Mouse (Mus musculus): Measurements from ENCODE around the gene Asic2. TPM values are rescaled to one million over a fixed set of nuclear protein-coding genes. Genes with fewer than 3 reads are reported as not detected.
A peak's percentile ranks its signal among the peaks of the same experiment; 100 is the strongest.

The Asic2 gene
- total RNA-seq, 2 experiments from 2014 or later: 94.7 to 97.6 TPM

GRCm38 (mm10) chr11:81966626-81967289, 1.5 kb downstream of the Asic2 start:
- peak; percentile 39 to 66 for DNase-seq (ENCODE audit: low spot score in 2 of 2)
- intact Hi-C loops (cut with DNase I): loop anchor here (10.0 kb wide), 1 partner anchor 102 kb away; the partner anchor contains the start of gene 5530401A14Rik

DNA sequence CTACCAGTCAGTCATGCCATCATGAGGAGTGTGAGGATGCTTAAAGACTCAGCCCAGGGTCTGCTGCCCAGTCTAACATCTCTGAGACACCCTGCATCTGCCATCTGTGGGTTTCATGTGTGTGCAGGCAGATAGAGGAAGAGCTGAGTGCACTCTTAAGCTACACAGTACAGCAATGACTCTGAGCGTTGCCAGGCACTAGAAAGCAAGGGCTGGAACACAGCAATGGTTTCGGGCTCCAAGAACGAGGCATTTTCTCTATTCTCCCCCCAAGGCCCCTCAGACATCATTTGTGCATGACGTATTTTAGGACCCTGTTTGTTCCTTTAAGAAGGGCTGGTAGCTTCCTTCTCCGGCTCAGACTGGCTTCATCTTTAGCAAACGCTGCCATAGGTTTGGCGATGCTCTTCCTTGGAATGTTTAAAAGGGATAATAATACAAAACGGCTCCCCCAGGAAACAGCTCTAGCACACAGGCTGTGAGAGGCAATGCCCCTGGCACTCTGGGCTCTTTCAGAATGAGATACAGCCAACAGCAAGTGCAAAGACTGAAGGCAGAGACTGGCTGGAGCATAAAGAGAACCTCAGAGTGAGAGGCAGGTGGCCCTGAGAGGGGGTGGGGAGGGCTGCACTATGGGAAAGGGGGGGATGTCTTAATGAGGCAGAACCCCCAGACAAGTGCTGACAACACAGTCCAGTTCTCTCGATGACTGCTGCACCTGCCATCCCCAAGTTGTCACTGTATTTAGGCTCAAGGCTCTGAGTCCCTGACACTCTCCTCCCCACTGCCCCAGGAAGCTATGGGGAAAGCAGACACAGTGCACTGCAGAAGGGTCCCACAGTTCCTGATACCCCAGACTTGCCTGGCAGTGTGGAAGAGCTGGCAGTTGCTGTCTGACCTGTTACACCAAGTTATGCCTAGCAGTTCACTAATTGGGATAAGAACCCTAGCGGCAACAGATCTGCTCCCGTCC, 2.3 kb downstream of the Asic2 start:
- intact Hi-C loops (cut with DNase I): loop anchor here (10.0 kb wide), 1 partner anchor 101 kb away; the partner anchor contains the start of gene 5530401A14Rik
- peak; percentile 34 to 65 for DNase-seq (ENCODE audit: low spot score in 2 of 2)

GRCm38 (mm10) chr11:81964561-81964960, 3.7 kb downstream of the Asic2 start:
- no peak for DNase-seq (ENCODE audit: low spot score in 2 of 2)
- intact Hi-C loops (cut with DNase I): loop anchor here (10.0 kb wide), 1 partner anchor 100 kb away; the partner anchor contains the start of gene 5530401A14Rik

DNA sequence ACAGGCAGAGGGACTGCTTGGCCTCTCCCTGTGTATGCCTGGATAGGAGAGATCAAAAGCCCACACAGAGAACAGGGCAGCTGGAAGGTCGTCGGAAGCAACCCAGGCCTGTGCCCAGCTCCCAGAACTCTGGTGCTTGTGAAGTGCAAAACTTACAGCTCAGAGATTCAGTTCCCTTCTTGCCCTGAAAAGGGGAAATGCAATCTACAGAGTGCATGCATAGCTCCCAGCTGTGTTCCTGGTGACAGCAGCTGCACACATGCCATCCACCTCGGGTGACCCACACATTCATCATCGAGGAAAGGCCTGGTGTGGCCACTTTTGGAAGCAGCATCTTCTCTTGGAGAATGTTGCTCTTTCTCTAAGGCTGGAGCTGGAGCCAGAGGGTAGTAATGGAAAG, 13.9 kb downstream of the Asic2 start:
- intact Hi-C loops (cut with DNase I): no loop called here
- no peak for DNase-seq (ENCODE audit: low spot score in 2 of 2)

DNA sequence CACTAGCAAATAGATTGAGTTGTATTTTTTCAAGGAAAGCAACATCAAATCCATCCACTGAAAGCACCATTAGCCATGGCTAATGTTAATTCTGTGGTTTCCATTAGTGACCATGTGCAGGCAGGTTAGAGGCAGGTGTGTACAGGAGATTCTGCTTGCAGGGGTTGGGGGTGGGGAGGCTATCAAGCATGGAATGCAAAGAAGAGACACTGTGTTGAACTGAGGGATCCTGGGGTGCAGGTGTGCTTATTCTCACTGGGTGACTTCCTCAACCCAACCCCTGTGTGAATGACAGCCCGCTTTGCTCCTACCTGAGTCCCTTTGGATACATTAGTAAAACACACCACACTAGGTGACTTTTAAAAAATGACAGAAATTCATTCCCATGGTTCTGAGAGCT, 20.2 kb downstream of the Asic2 start:
- DNase-seq (ENCODE audit: low spot score in 2 of 2): no peak
- intact Hi-C loops (cut with DNase I): no loop called here

DNA sequence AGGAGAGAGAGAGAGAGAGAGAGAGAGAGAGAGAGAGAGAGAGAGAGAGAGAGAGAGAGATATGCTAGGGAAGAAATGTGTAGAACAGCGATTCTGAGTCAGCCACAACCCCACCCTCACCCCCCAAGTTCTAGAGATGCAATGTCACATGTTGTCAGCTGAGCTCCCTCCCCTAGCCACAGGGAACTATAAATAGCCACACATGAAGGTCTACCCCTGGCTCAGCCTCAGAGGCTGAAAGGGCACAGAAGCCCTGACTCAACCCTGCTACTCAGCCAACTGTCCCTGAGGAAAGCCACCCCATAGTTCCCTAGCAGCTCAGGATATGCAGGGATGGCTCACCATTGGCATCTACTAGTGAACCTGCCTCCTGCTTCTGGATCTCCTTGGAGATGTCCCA, 26.1 kb downstream of the Asic2 start:
- intact Hi-C loops (cut with DNase I): no loop called here
- DNase-seq (ENCODE audit: low spot score in 2 of 2): no peak

- peak; percentile 32 to 39 for DNase-seq (ENCODE audit: low spot score in 2 of 2)
- intact Hi-C loops (cut with DNase I): no loop called here
Observed at GRCm38 (mm10) chr11:81940988-81941387, 27.3 kb downstream of the Asic2 start.

DNA sequence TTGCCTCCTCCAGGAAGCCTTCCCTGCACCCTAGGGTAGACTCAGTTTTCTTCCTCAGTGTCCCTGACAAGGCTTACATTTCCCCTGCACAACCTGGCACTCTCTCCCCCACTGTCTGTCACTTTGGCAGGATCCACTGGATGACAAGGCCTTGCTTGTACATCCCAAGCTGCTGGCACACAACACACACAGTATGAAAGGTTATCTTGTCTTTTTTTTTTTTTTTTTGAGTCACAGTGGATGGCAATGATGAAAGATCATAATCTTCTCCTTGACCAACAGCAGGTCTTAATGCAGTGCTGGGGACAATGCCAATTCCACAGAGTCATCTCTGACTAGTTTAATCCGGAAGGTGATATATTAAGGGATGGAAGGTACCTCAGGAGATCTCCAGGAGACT, 30.7 kb downstream of the Asic2 start:
- intact Hi-C loops (cut with DNase I): no loop called here
- no peak for DNase-seq (ENCODE audit: low spot score in 2 of 2)

- no peak for DNase-seq (ENCODE audit: low spot score in 2 of 2)
- intact Hi-C loops (cut with DNase I): no loop called here
Observed at GRCm38 (mm10) chr11:81926393-81926792, 41.9 kb downstream of the Asic2 start.

- intact Hi-C loops (cut with DNase I): no loop called here
- no peak for DNase-seq (ENCODE audit: low spot score in 2 of 2)
Observed at GRCm38 (mm10) chr11:81923626-81924025, 44.6 kb downstream of the Asic2 start.

GRCm38 (mm10) chr11:81923096-81923495, 45.2 kb downstream of the Asic2 start:
- intact Hi-C loops (cut with DNase I): no loop called here
- DNase-seq (ENCODE audit: low spot score in 2 of 2): no peak

DNA sequence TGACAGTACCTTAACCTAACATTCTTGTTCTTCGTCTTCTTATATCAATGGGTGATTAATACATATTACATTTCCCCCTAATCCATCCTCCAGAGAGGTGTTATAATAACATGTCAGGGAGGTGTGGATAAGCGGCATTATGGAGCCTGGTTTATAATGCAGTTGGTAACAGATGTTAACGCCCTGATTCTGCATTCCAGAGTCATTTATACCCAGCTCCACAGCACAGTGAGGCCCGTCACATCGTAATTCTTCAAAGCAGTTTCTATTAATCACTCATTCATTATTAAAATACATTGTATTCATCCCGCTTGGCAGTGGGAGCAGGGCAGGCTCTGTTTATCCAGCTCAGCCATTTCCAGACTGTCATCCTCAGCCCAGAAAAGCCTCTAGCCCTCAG, 52.8 kb downstream of the Asic2 start:
- intact Hi-C loops (cut with DNase I): no loop called here
- no peak for DNase-seq (ENCODE audit: low spot score in 2 of 2)

GRCm38 (mm10) chr11:81913071-81913470, 55.2 kb downstream of the Asic2 start:
- intact Hi-C loops (cut with DNase I): no loop called here

DNA sequence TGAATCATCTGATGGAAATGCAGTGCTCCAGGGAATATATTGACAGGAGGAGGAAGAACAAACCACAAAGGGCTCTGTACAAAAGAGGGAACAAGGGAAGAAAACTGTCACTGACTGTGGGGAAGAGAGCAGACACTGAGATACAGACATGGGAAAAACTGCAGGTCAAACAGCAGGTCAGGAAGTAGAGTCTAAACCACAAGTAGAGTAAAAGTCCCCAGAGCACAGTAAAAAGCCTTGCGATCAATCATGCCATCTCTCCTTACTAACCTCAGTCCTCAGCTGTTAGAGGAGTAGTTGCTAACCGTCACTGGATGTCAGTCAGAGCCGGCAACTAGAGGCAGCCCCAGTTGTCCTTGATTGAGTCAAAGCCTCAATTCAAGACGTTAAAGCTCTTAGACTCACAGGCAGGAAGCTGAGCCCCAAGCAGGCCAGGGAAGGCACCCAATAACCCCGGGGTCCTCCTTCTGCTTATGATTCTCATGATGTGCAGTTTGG, 58.8 kb downstream of the Asic2 start:
- DNase-seq (ENCODE audit: low spot score in 2 of 2): no peak
- intact Hi-C loops (cut with DNase I): no loop called here

More at GRCm38 (mm10) chr11:81913071-81913470, 55.2 kb downstream of the Asic2 start:
- DNase-seq (ENCODE audit: low spot score in 2 of 2): no peak

GRCm38 (mm10) chr11:81908760-81909159, 59.5 kb downstream of the Asic2 start:
- intact Hi-C loops (cut with DNase I): no loop called here
- DNase-seq (ENCODE audit: low spot score in 2 of 2): no peak

- DNase-seq (ENCODE audit: low spot score in 2 of 2): no peak
- intact Hi-C loops (cut with DNase I): no loop called here
Observed at GRCm38 (mm10) chr11:81902318-81902717, 65.9 kb downstream of the Asic2 start.

- peak; percentile 49 to 62 for DNase-seq (ENCODE audit: low spot score in 2 of 2)
- intact Hi-C loops (cut with DNase I): no loop called here
Observed at GRCm38 (mm10) chr11:81897547-81898354, 70.5 kb downstream of the Asic2 start.

DNA sequence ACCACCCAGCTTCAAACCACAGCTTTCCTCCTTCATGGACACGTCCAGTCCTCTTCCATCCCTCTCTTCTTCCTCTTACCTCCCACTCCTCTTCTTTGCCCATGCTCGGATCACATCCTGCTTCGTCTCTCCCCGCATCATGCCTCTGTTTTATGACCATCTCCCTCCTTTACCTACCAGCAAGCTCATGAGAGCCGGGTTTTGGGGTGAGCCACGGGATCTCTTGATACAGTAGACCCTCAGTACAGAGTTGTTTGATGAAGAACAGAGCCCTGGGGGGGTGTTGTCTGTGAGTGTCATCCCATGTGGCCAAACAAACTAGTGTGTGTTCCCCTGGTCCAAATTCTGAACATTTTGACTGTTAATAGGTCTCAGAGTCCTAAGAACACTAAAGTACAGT, 71.7 kb downstream of the Asic2 start:
- intact Hi-C loops (cut with DNase I): no loop called here
- DNase-seq (ENCODE audit: low spot score in 2 of 2): no peak

- intact Hi-C loops (cut with DNase I): no loop called here
- no peak for DNase-seq (ENCODE audit: low spot score in 2 of 2)
Observed at GRCm38 (mm10) chr11:81871506-81872213, 96.6 kb downstream of the Asic2 start.
